8 mouse cellular contexts compared by ENCODE assay signal in genomic region chr11:50291321-50292165, GRCm38 (mm10). TPM values are rescaled to one million over a fixed set of nuclear protein-coding genes. Genes with fewer than 3 reads are reported as not detected.
DNase-seq lines count a peak whose midpoint lies in the region; ATAC-seq lines count a peak whose summit lies in the region.

No protein-coding gene starts in this region.

- ATAC-seq in intestine, embryonic 15.5 days: peak; percentile 87
- peak; percentile 71 for ATAC-seq in limb, embryonic 13.5 days (ENCODE audit: low FRiP score, low read depth)
- ATAC-seq in midbrain, embryonic 12.5 days (ENCODE audit: low FRiP score, low read depth): peak; percentile 83
- peak; percentile 70 for ATAC-seq in stomach, embryonic 15.5 days (ENCODE audit: insufficient read depth, low FRiP score, low read depth)

- H3K4me3 ChIP-seq in intestine, embryonic 15.5 days (replicated peaks): peak overlapping the region; percentile 100
- peak overlapping the region; percentile 100 for H3K4me3 ChIP-seq in limb, embryonic 13.5 days
- peak overlapping the region; percentile 91 for H3K4me3 ChIP-seq in midbrain, embryonic 12.5 days
- peak overlapping the region; percentile 99 for H3K4me3 ChIP-seq in stomach, embryonic 15.5 days (replicated peaks)

- peak; percentile 31 for DNase-seq in ovary, adult 18-20 months (ENCODE audit: low spot score)
- DNase-seq in ovary, postnatal 36 days (ENCODE audit: low spot score): no peak
- peak; percentile 50 for DNase-seq in c-Kit-positive CD71-positive TER-119-negative erythroid progenitor cells, embryonic 14.5 days (ENCODE audit: low read depth)
- peak; percentile 19 to 42 for DNase-seq in gastrocnemius, postnatal 36 days

- WGBS in intestine, embryonic 15.5 days: under 1% methylated on average over 85 of the region's 85 CpGs
- under 1% methylated on average over 72 of the region's 85 CpGs for WGBS in limb, embryonic 13.5 days
- WGBS in midbrain, embryonic 12.5 days: under 1% methylated on average over 85 of the region's 85 CpGs
- WGBS in stomach, embryonic 15.5 days: under 1% methylated on average over 82 of the region's 85 CpGs

- peak overlapping the region; percentile 100 for H3K9ac ChIP-seq in intestine, embryonic 15.5 days
- peak overlapping the region; percentile 100 for H3K9ac ChIP-seq in limb, embryonic 13.5 days
- H3K9ac ChIP-seq in midbrain, embryonic 12.5 days (replicated peaks): peak overlapping the region; percentile 94
- H3K9ac ChIP-seq in stomach, embryonic 15.5 days: peak overlapping the region; percentile 100

- H3K4me2 ChIP-seq in intestine, embryonic 15.5 days (replicated peaks): peak overlapping the region; percentile 79
- peak overlapping the region; percentile 86 for H3K4me2 ChIP-seq in limb, embryonic 13.5 days (replicated peaks)
- H3K4me2 ChIP-seq in midbrain, embryonic 12.5 days (replicated peaks): peak overlapping the region; percentile 80
- H3K4me2 ChIP-seq in stomach, embryonic 15.5 days: peak overlapping the region; percentile 73

- peaks cover 9% of the 10 kb centered on the region for H3K36me3 ChIP-seq in intestine, embryonic 15.5 days
- H3K36me3 ChIP-seq in limb, embryonic 13.5 days: peaks cover 50% of the 10 kb centered on the region
- H3K36me3 ChIP-seq in midbrain, embryonic 12.5 days: peaks cover 25% of the 10 kb centered on the region
- peaks cover 13% of the 10 kb centered on the region for H3K36me3 ChIP-seq in stomach, embryonic 15.5 days

- no peaks in the 10 kb centered on the region for H3K9me3 ChIP-seq in intestine, embryonic 15.5 days
- no peaks in the 10 kb centered on the region for H3K9me3 ChIP-seq in limb, embryonic 13.5 days
- H3K9me3 ChIP-seq in midbrain, embryonic 12.5 days: no peaks in the 10 kb centered on the region
- H3K9me3 ChIP-seq in stomach, embryonic 15.5 days: no peaks in the 10 kb centered on the region

- intact Hi-C loops in gastrocnemius, postnatal 36 days (cut with DNase I): loop anchor here (2.0 kb wide), 1 partner anchor 55 kb away; no protein-coding TSS in a partner anchor

- peaks cover 10% of the 10 kb centered on the region; the same call in 1 of the 2 replicates for H3K4me1 ChIP-seq in intestine, embryonic 15.5 days (replicated peaks)
- H3K4me1 ChIP-seq in limb, embryonic 13.5 days: peaks cover 24% of the 10 kb centered on the region
- peaks cover 27% of the 10 kb centered on the region for H3K4me1 ChIP-seq in midbrain, embryonic 12.5 days
- H3K4me1 ChIP-seq in stomach, embryonic 15.5 days: peaks cover 5% of the 10 kb centered on the region; the same call in 1 of the 2 replicates

- H3K27ac ChIP-seq in intestine, embryonic 15.5 days: peak overlapping the region; percentile 98
- H3K27ac ChIP-seq in limb, embryonic 13.5 days: peak overlapping the region; percentile 98
- peak overlapping the region; percentile 98 for H3K27ac ChIP-seq in midbrain, embryonic 12.5 days (replicated peaks)
- peak overlapping the region; percentile 98 for H3K27ac ChIP-seq in stomach, embryonic 15.5 days

- no peaks in the 10 kb centered on the region for H3K27me3 ChIP-seq in intestine, embryonic 15.5 days (replicated peaks)
- no peaks in the 10 kb centered on the region for H3K27me3 ChIP-seq in limb, embryonic 13.5 days
- H3K27me3 ChIP-seq in midbrain, embryonic 12.5 days: no peaks in the 10 kb centered on the region
- no peaks in the 10 kb centered on the region for H3K27me3 ChIP-seq in stomach, embryonic 15.5 days (replicated peaks)

RNA-seq across cellular contexts. Expression of gene Maml1, which starts 0.6 kb away (rescaled TPM):
- total RNA-seq in gastrocnemius, postnatal 36 days (2021): 1 to 10 TPM; 4.8 to 6.3 TPM
- 4.1 and 4.3 TPM in 2 replicates for polyA plus RNA-seq in intestine, embryonic 15.5 days (2015; fragmentation: Nextera tagmentation; extraction: Ambion mirVana)
- 7.5 and 8.1 TPM in 2 replicates for polyA plus RNA-seq in limb, embryonic 13.5 days (2015; fragmentation: Nextera tagmentation; extraction: Ambion mirVana)
- 6.4 and 6.6 TPM in 2 replicates for polyA plus RNA-seq in midbrain, embryonic 12.5 days (2016; fragmentation: Nextera tagmentation; extraction: Ambion mirVana)
- 5.0 and 5.4 TPM in 2 replicates for polyA plus RNA-seq in stomach, embryonic 15.5 days (2015; fragmentation: Nextera tagmentation; extraction: Ambion mirVana)

RNA-seq across cellular contexts. Expression of gene Canx, which starts 33.9 kb away (rescaled TPM):
- 100 to 1,000 TPM in 1 of 2 experiments, 10 to 100 TPM in 1; 76.4 to 103 TPM for total RNA-seq in gastrocnemius, postnatal 36 days (2021)
- 358 and 379 TPM in 2 replicates for polyA plus RNA-seq in intestine, embryonic 15.5 days (2015; fragmentation: Nextera tagmentation; extraction: Ambion mirVana)
- polyA plus RNA-seq in limb, embryonic 13.5 days (2015; fragmentation: Nextera tagmentation; extraction: Ambion mirVana): 311 and 331 TPM in 2 replicates
- polyA plus RNA-seq in midbrain, embryonic 12.5 days (2016; fragmentation: Nextera tagmentation; extraction: Ambion mirVana): 282 and 289 TPM in 2 replicates
- polyA plus RNA-seq in stomach, embryonic 15.5 days (2015; fragmentation: Nextera tagmentation; extraction: Ambion mirVana): 334 and 361 TPM in 2 replicates

RNA-seq across cellular contexts. Expression of gene Ltc4s, which starts 53.1 kb away (rescaled TPM):
- 1 to 10 TPM; 1.4 to 1.9 TPM for total RNA-seq in gastrocnemius, postnatal 36 days (2021)
- 3.9 and 4.2 TPM in 2 replicates for polyA plus RNA-seq in intestine, embryonic 15.5 days (2015; fragmentation: Nextera tagmentation; extraction: Ambion mirVana)
- polyA plus RNA-seq in limb, embryonic 13.5 days (2015; fragmentation: Nextera tagmentation; extraction: Ambion mirVana): 0.79 and 1.3 TPM in 2 replicates
- 0.85 and 1.3 TPM in 2 replicates for polyA plus RNA-seq in midbrain, embryonic 12.5 days (2016; fragmentation: Nextera tagmentation; extraction: Ambion mirVana)
- polyA plus RNA-seq in stomach, embryonic 15.5 days (2015; fragmentation: Nextera tagmentation; extraction: Ambion mirVana): 3.7 and 4.5 TPM in 2 replicates
